23 mouse cellular contexts compared by ENCODE assay signal in genomic region chr7:66843846-66844245, GRCm38 (mm10). TPM values are rescaled to one million over a fixed set of nuclear protein-coding genes. Genes with fewer than 3 reads are reported as not detected.
DNase-seq lines count a peak whose midpoint lies in the region; ATAC-seq and TF ChIP-seq lines count a peak whose summit lies in the region.
"Had no signal": no experiment of that assay in that cellular context is flagged by ENCODE, and none has a peak within 500 bp of the region (broad histone marks: within the 10 kb centered on the region; RNA-seq: fewer than 3 reads in every experiment).

No protein-coding gene starts in this region.

- peak; percentile 43 for DNase-seq in lung, embryonic 14.5 days
- DNase-seq in lung, adult 18-20 months = no peak
- peak; percentile 48 for DNase-seq in lung, postnatal 10 days
- no peak for DNase-seq in lung, adult 2 months
- DNase-seq in stomach, postnatal 0 days (ENCODE audit: low spot score) = no peak
- DNase-seq in heart, adult 9 months (ENCODE audit: low spot score in 2 of 2) = no peak
- DNase-seq: adrenal gland, adult 2 months; adrenal gland, postnatal 10 days; adrenal gland, postnatal 25 days; cerebellum, adult 11 months; cerebellum, adult 18-20 months; cerebellum, adult 8-10 months; cerebellum, adult 9-11 months; cerebellum, postnatal 14 days; cerebellum, postnatal 36 days; embryo, embryonic 11 days had no signal

- H3K4me1 ChIP-seq in lung, embryonic 14.5 days (ENCODE audit: insufficient read depth) = peaks cover 17% of the 10 kb centered on the region
- H3K4me1 ChIP-seq in lung, adult 2 months (ENCODE audit: control insufficient read depth, insufficient read depth, low read length) = peaks cover 3% of the 10 kb centered on the region; the same call in 1 of the 2 replicates
- peaks cover 23% of the 10 kb centered on the region for H3K4me1 ChIP-seq in stomach, embryonic 16.5 days (ENCODE audit: control insufficient read depth, insufficient read depth, low read length)
- no peaks in the 10 kb centered on the region for H3K4me1 ChIP-seq in stomach, postnatal 0 days (replicated peaks; ENCODE audit: control insufficient read depth, insufficient read depth)

- H3K4me3 ChIP-seq in lung, embryonic 14.5 days (ENCODE audit: low read depth, low read length) = no peak overlapping the region
- H3K4me3 ChIP-seq in lung, adult 2 months (replicated peaks; ENCODE audit: extremely low read depth, low read depth, low read length) = no peak overlapping the region
- no peak overlapping the region for H3K4me3 ChIP-seq in stomach, embryonic 16.5 days (replicated peaks; ENCODE audit: low read length)
- no peak overlapping the region for H3K4me3 ChIP-seq in stomach, postnatal 0 days (ENCODE audit: low read depth, low read length)
- H3K4me3 ChIP-seq: embryonic facial prominence, embryonic 13.5 days; embryonic facial prominence, embryonic 15.5 days; erythroblast, embryonic 14.5 days; forebrain, embryonic 10.5 days; forebrain, embryonic 12.5 days had no signal

- 29% methylated on average over 2 of the region's 2 CpGs for WGBS in lung, embryonic 14.5 days
- 52% methylated on average over 2 of the region's 2 CpGs for WGBS in lung, adult 2 months
- 60% methylated on average over 2 of the region's 2 CpGs for WGBS in stomach, embryonic 16.5 days
- 55% methylated on average over 2 of the region's 2 CpGs for WGBS in stomach, postnatal 0 days

- TF ChIP-seq POLR2A in lung, adult 2 months (IDR thresholded peaks at IDR 0.05; ENCODE audit: borderline replicate concordance, extremely low read depth, low read depth, low read length) = no peak

- H3K9ac ChIP-seq in lung, embryonic 14.5 days = no peak overlapping the region
- no peak overlapping the region for H3K9ac ChIP-seq in stomach, embryonic 16.5 days (ENCODE audit: low read length)
- H3K9ac ChIP-seq in stomach, postnatal 0 days (ENCODE audit: low read length) = no peak overlapping the region
- H3K9ac ChIP-seq: embryonic facial prominence, embryonic 13.5 days; embryonic facial prominence, embryonic 15.5 days; forebrain, embryonic 12.5 days had no signal

- H3K27ac ChIP-seq in lung, embryonic 14.5 days (ENCODE audit: low read depth) = no peak overlapping the region
- H3K27ac ChIP-seq in stomach, embryonic 16.5 days (ENCODE audit: low read length) = peak overlapping the region; percentile 23; the same call in 1 of the 2 replicates
- no peak overlapping the region for H3K27ac ChIP-seq in stomach, postnatal 0 days (replicated peaks)
- H3K27ac ChIP-seq: embryonic facial prominence, embryonic 13.5 days; embryonic facial prominence, embryonic 15.5 days; forebrain, embryonic 10.5 days; forebrain, embryonic 12.5 days had no signal

- no peak for TF ChIP-seq EP300 in stomach, postnatal 0 days (optimal IDR thresholded peaks at IDR 0.05)

- H3K36me3 ChIP-seq in lung, embryonic 14.5 days (ENCODE audit: insufficient read depth) = 0 out of 2 replicates have a peak, but pooled peaks cover 3% of the 10 kb centered on the region
- no peaks in the 10 kb centered on the region for H3K36me3 ChIP-seq in stomach, embryonic 16.5 days (ENCODE audit: control insufficient read depth, insufficient read depth, low read length)
- H3K36me3 ChIP-seq in stomach, postnatal 0 days (ENCODE audit: control insufficient read depth, insufficient read depth, low read length) = no peaks in the 10 kb centered on the region
- H3K36me3 ChIP-seq: embryonic facial prominence, embryonic 15.5 days; forebrain, embryonic 10.5 days; forebrain, embryonic 12.5 days had no signal

- H3K9me3 ChIP-seq in lung, embryonic 14.5 days (ENCODE audit: low read depth, low read length) = no peaks in the 10 kb centered on the region
- H3K9me3 ChIP-seq in stomach, embryonic 16.5 days (replicated peaks; ENCODE audit: control insufficient read depth, low read length) = no peaks in the 10 kb centered on the region
- H3K9me3 ChIP-seq in stomach, postnatal 0 days (ENCODE audit: control insufficient read depth, low read length) = no peaks in the 10 kb centered on the region
- H3K9me3 ChIP-seq: embryonic facial prominence, embryonic 13.5 days; embryonic facial prominence, embryonic 15.5 days; forebrain, embryonic 10.5 days; forebrain, embryonic 12.5 days had no signal

- no peak overlapping the region for H3K4me2 ChIP-seq in lung, embryonic 14.5 days
- H3K4me2 ChIP-seq in stomach, embryonic 16.5 days (ENCODE audit: low read depth, low read length) = no peak overlapping the region
- H3K4me2 ChIP-seq in stomach, postnatal 0 days (replicated peaks; ENCODE audit: low read depth) = no peak overlapping the region
- H3K4me2 ChIP-seq: embryonic facial prominence, embryonic 13.5 days; embryonic facial prominence, embryonic 15.5 days; forebrain, embryonic 12.5 days had no signal

- no peak for ATAC-seq in lung, embryonic 14.5 days (ENCODE audit: insufficient read depth)
- no peak for ATAC-seq in stomach, embryonic 16.5 days (ENCODE audit: insufficient read depth, low FRiP score)
- ATAC-seq in stomach, postnatal 0 days (ENCODE audit: low FRiP score, low TSS enrichment) = no peak
- ATAC-seq: forebrain, embryonic 14.5 days had no signal

- H3K27me3 ChIP-seq in lung, embryonic 14.5 days (ENCODE audit: insufficient read depth, low read length) = no peaks in the 10 kb centered on the region
- H3K27me3 ChIP-seq in stomach, embryonic 16.5 days (ENCODE audit: control insufficient read depth, insufficient read depth, low read length) = no peaks in the 10 kb centered on the region
- no peaks in the 10 kb centered on the region for H3K27me3 ChIP-seq in stomach, postnatal 0 days (ENCODE audit: control insufficient read depth, insufficient read depth, low read length)
- H3K27me3 ChIP-seq: embryonic facial prominence, embryonic 15.5 days had no signal

- TF ChIP-seq CTCF in lung, embryonic 14.5 days (IDR thresholded peaks at IDR 0.05; ENCODE audit: low read depth) = no peak
- no peak for TF ChIP-seq CTCF in lung, adult 2 months (IDR thresholded peaks at IDR 0.05; ENCODE audit: insufficient read depth, low read length)
- no peak for TF ChIP-seq CTCF in stomach, postnatal 0 days (IDR thresholded peaks at IDR 0.05; ENCODE audit: low read depth)

RNA-seq across cellular contexts. Expression of gene Adamts17, which starts 4.3 kb away (rescaled TPM):
- polyA plus RNA-seq in lung, embryonic 14.5 days (2014; fragmentation: Nextera tagmentation; extraction: Ambion mirVana) = 10.5 and 11.6 TPM in 2 replicates
- polyA plus RNA-seq in lung, adult 2 months (2012; rRNA removed) = 7.2 and 7.5 TPM in 2 replicates
- polyA plus RNA-seq in stomach, embryonic 16.5 days (2015; fragmentation: Nextera tagmentation; extraction: Ambion mirVana) = 5.3 and 5.9 TPM in 2 replicates
- polyA plus RNA-seq in stomach, postnatal 0 days (2015; fragmentation: Nextera tagmentation; extraction: Ambion mirVana) = 2.4 TPM in 2 replicates
- polyA plus RNA-seq: erythroblast, embryonic 14.5 days had no signal

Comparison
In these comparisons a context has a peak if more than half of its experiments do, and no peak if none do; other contexts are left out.
1. DNase-seq: peak in lung, embryonic 14.5 days (single experiment) and lung, postnatal 10 days (single experiment); none in lung, adult 18-20 months (0 of 2), lung, adult 2 months (single experiment), stomach, postnatal 0 days (single experiment) and heart, adult 9 months (0 of 2).